Mouse (Mus musculus) MEL (cell line): ENCODE data around the gene Col8a1.

Source experiments
- CHD1 ChIP-seq: IDR thresholded peaks from 2 replicates; pipeline ENCODE4 v1.6.1; 2012; ENCODE audit warnings: low read depth, mild to moderate bottlenecking, inconsistent platforms, low read length, improper control_type of control experiment
- CTCF ChIP-seq, 3 experiments: IDR thresholded peaks in 2 of 3; conservative IDR thresholded peaks in 1 of 3; 2 replicates each; pipeline ENCODE4 v1.5.1; 2011 to 2012; ENCODE audit warnings: low read length in 3 of 3, low read depth in 2 of 3, mild to moderate bottlenecking in 2 of 3, improper control_type of control experiment in 1 of 3, inconsistent platforms in 1 of 3, mixed read lengths in 1 of 3, moderate library complexity in 1 of 3; ENCODE audit not compliant: control insufficient read depth in 1 of 3, insufficient read depth in 1 of 3, poor library complexity in 1 of 3, severe bottlenecking in 1 of 3
- ELF1 ChIP-seq: IDR thresholded peaks from 2 replicates; pipeline ENCODE4 v1.6.1; 2014; ENCODE audit warnings: low read depth, mild to moderate bottlenecking, inconsistent platforms, low read length, improper control_type of control experiment, moderate library complexity
- KAT2A ChIP-seq: conservative IDR thresholded peaks from 2 replicates; pipeline ENCODE4 v1.6.1; 2012; ENCODE audit warnings: low read depth, low read length, improper control_type of control experiment, inconsistent platforms
- MAX ChIP-seq: IDR thresholded peaks from 2 replicates; pipeline ENCODE4 v1.6.1; 2011; ENCODE audit warnings: low read length, improper control_type of control experiment
- MYC ChIP-seq: IDR thresholded peaks from 2 replicates; pipeline ENCODE4 v1.6.1; 2011; ENCODE audit warnings: low read depth, mild to moderate bottlenecking, low read length, improper control_type of control experiment, moderate library complexity
- NELFE ChIP-seq: IDR thresholded peaks from 2 replicates; pipeline ENCODE4 v1.6.1; 2011; ENCODE audit warnings: low read depth, low read length, improper control_type of control experiment
- POLR2A ChIP-seq, 2 experiments: IDR thresholded peaks; 2 replicates each; pipeline ENCODE4 v1.6.1; 2011 to 2012; ENCODE audit warnings: low read length in 2 of 2, mild to moderate bottlenecking in 2 of 2, control low read depth in 1 of 2, improper control_type of control experiment in 1 of 2, low read depth in 1 of 2, moderate library complexity in 1 of 2; ENCODE audit not compliant: control insufficient read depth in 1 of 2, insufficient read depth in 1 of 2, poor library complexity in 1 of 2
- RCOR1 ChIP-seq: IDR thresholded peaks from 2 replicates; pipeline ENCODE4 v1.6.1; 2012; ENCODE audit warnings: low read depth, mild to moderate bottlenecking, inconsistent platforms, low read length, improper control_type of control experiment
- SIN3A ChIP-seq: IDR thresholded peaks from 2 replicates; pipeline ENCODE4 v1.6.1; 2012; ENCODE audit warnings: low read length, improper control_type of control experiment, inconsistent platforms
- TCF12 ChIP-seq: IDR thresholded peaks from 2 replicates; pipeline ENCODE4 v1.6.1; 2014; ENCODE audit warnings: low read depth, mild to moderate bottlenecking, inconsistent platforms, low read length, improper control_type of control experiment, moderate library complexity
- UBTF ChIP-seq: IDR thresholded peaks from 2 replicates; pipeline ENCODE4 v1.6.1; 2012; ENCODE audit warnings: low read depth, mild to moderate bottlenecking, inconsistent platforms, low read length, improper control_type of control experiment, moderate library complexity, borderline replicate concordance; ENCODE audit not compliant: insufficient read depth
- USF2 ChIP-seq, 2 experiments: IDR thresholded peaks; 2 replicates each; pipeline ENCODE4 v1.6.1; 2011 to 2012; ENCODE audit warnings: improper control_type of control experiment in 2 of 2, low read length in 2 of 2, borderline replicate concordance in 1 of 2, inconsistent platforms in 1 of 2, low read depth in 1 of 2, mild to moderate bottlenecking in 1 of 2; ENCODE audit not compliant: insufficient read depth in 1 of 2
- ZMIZ1 ChIP-seq: IDR thresholded peaks from 2 replicates; pipeline ENCODE4 v1.6.1; 2012; ENCODE audit warnings: low read depth, mild to moderate bottlenecking, inconsistent platforms, low read length, improper control_type of control experiment, moderate library complexity

- TF ChIP-seq POLR2A (IDR thresholded peaks at IDR 0.05; ENCODE audit: control insufficient read depth in 1 of 2, insufficient read depth in 1 of 2, low read depth in 1 of 2, low read length in 2 of 2, poor library complexity in 1 of 2) (no peak), MAX (no peak), USF2 (IDR thresholded peaks at IDR 0.05; ENCODE audit: borderline replicate concordance in 1 of 2, insufficient read depth in 1 of 2, low read depth in 1 of 2, low read length in 2 of 2) (no peak), CTCF (IDR thresholded peaks at IDR 0.05 in 2 of 3, conservative IDR thresholded peaks at IDR 0.05 in 1 of 3; ENCODE audit: control insufficient read depth in 1 of 3, insufficient read depth in 1 of 3, low read depth in 2 of 3, low read length in 3 of 3, poor library complexity in 1 of 3, severe bottlenecking in 1 of 3) (no peak), ZMIZ1 (no peak), MYC (no peak), NELFE (no peak), CHD1 (no peak), RCOR1 (no peak), KAT2A (no peak), SIN3A (no peak), ELF1 (no peak), UBTF (no peak), TCF12 (no peak)
Measured at GRCm38 (mm10) chr16:57641346-57641885, 113.1 kb downstream of the Col8a1 start.
